Mouse (Mus musculus) gastrocnemius, adult 18-20 months (tissue): ENCODE data around the gene Coasy. TPM values are rescaled to one million over a fixed set of nuclear protein-coding genes. Genes with fewer than 3 reads are reported as not detected.
"Not testable (repeated sequence)": the region's sequence is repeated elsewhere in the genome, so short reads cannot be mapped to it uniquely, and the experiment has no call there.

Source experiments
- DNase-seq: peaks from one replicate; pipeline ENCODE4 v3.0.0; 2021; ENCODE audit warnings: low spot score
- total RNA-seq, 2 experiments: library from RNA; stranded (reverse); gene quantifications; 2 replicates each; pipeline ENCODE4 v1.2.3; 2021

Gene Coasy
- total RNA-seq, 2 experiments from 2014 or later: 7.3 to 7.7 TPM

DNA sequence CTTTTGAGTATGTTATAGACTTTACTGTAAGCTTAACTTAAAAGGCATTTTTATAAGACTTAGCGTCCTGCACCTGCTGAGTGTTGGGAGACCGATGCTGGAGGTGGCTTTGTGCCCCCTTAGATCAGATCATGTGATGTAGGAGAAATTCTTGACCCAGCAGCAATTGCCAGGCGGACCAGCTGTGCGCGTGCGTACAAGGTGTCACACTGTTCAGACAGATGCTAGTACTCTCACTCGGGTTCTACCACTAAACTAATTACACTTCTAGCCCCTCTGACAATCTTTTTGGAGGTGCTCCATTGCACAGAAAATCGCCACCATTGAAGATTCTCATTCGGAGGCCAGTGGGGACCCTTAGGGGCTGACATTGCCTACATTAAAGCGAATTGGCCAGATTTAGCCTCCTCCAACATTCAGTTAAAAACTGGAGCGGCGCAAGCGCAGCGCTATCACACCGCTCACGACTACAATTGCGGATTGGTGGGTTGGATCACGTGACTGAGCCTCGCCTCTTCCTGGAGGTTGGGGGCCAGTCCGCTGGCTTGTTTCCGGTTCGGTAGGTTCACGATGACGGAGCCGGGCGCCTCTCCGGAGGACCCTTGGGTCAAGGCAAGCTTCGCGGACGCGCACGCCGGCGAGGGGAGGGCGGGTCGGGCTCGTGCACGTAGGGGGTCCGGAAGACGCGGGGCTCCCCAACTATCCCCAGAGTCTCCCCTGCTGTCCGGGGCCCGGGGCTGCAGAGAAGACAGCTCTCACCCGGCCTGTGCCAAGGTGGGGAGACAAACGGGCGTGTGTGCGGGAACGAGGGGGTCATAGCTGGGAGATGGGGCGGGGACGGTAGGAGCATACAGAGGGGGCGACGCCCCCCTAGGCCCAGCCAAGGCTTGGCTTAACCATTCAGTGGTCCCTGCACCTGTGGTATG, 4.7 kb downstream of the Coasy start, which contains the start of gene Mlx:
Gene Mlx, plus strand, starts transcription at position 522 of the 926 bp plus-strand sequence.
- DNase-seq: peak; percentile 90

DNA sequence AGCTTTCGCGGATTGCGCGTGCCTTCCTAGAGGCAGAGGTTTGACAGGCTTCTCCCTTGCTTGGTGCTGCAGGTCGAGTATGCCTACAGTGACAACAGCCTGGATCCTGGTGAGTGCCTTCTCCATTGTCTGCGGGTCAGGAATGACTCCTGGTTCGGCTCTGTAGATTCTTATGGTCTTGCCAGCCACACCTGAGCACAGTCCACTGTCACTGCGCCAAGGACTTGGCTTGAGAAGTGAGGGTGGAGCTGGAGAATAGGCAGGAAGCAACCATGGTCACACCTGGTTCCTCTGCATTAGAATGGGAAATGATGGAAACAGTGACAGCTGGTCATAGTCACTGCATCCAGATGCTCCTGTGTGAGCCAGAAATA, 5.3 kb downstream of the Coasy start:
- no peak for DNase-seq

DNA sequence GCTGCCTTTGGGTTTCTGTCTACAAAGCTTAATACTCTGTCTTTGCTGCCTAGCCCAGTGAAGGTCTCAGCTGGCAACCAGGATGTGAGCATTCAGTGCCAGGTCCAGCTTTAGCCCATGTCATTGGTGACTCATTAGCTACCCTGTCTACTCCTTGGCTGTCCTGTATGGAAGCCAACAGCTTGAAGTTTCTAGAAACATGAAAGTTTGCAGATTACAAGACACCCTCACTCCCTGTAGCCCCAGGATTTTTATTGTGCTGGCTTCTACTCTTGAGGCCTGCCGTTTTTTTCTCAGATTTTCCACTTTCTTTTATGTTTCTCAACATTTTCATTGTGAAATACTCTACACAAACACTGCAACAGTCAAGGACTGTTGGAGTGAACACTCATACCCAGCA, 7.6 kb downstream of the Coasy start:
- DNase-seq: no peak

DNA sequence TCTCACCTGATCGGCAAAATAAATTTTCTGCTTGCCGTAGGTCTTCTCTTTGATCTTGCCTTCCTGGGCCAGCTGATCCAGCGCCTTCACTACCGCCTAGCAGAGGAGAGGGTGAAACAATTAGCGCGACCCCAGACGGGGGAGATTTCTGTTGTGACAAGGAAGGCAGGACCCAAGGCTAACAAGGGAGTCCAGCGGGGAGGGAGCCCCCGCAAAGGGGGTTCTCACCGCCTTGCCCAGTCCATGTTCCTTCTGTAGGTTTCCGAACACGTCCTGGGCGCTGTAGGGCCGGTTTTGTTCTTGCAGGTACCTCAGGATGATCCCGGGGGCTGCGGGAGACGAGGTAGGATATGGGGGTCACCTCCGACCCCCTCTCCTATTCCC, 12.6 kb downstream of the Coasy start:
- DNase-seq: no peak

DNA sequence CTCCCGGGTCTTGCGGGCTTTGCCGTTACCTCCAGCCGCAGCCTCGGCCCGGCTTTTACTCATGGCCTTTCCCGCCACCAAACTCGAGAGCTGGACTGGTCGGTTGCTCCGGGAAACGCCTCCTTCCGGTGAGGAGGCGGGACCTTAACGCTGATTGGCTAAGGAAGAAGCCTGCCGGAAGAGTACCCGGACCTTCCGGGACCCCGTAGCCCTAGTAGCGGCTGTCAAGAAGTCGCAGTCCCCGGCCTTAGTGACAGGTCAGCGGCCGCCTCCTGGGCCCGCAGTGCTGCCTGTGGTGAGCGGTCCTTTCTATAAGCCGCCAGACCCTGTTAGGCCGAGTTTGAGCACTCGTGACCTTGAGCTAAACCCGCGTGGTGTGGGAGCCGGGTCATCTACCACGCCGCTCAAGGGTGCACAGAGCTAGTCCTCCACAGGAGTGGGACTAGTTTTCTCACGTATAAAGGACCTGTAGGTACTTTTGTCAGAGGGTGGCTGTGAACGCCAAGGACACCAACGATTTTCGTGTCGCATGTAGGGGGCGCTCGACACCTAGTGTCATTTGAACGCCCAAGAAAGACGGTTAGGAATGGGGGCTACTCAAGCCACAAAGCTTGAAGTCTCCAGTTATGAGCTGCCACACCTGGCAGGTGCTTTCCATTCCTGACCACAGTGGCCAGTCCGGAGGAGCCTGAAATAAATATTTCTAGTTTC, 13.1 kb downstream of the Coasy start, which contains the start of gene Psmc3ip:
Gene Psmc3ip, minus strand, starts transcription at position 123 of the 711 bp plus-strand sequence.
- peak; percentile 97 for DNase-seq

DNA sequence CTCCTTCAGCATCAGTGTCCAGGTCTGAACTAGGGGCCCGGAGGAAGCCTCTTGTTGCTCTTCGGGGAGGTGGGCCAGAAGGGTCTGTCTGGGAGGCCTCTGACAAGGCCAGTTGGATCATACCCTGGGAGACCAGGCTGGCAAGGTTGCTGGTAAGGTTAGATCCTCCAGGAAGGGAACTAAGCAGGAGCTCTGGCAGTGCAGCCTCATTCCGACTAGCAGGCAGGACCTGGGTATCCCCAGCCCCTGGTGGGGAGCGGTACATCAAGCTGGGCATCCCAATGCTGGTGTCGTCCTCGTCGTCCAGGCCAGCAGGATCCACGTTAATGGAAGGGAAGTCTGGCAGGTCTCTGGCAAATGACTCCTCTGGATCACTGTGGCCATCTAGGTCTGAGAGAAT, 15.9 kb downstream of the Coasy start:
- DNase-seq: no peak

DNA sequence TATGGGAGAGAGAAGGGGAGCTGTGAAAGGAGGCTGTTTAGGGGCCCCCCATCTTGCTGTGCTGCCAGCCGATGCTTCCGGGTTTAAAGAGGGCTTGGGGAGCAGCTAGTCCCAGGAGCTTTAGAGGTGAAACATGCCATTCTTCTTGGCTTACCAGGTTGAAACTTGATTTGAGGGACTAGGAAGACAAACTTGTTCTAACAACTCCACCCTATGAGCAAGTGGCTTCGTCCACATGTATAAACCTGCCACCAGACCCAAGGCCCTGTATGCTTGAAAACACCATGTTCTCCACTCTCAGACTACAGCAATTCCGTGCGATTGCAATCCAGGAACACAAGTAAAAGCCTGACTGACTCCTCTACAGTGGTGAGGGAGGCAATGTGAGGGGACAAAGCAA, 20.6 kb downstream of the Coasy start:
- no peak for DNase-seq

DNA sequence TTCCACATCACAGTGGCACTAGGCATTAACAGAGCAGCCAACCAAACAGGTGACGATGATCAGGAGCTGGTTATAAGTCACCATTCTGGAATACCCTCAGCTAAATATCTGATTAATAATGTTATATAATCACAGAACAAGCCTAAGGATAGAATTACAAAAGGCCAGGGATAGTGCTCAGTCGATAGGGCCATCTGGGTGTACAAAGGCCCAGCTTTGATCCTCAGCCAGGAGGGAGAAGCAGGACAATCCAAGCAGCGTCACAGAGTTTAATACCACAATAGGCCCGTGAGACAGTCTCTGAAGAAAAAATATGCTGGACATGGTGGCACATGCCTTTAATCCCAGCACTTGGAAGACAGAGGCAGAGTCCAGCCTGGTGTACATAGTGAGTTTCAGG, 27.0 kb downstream of the Coasy start:
- no peak for DNase-seq

DNA sequence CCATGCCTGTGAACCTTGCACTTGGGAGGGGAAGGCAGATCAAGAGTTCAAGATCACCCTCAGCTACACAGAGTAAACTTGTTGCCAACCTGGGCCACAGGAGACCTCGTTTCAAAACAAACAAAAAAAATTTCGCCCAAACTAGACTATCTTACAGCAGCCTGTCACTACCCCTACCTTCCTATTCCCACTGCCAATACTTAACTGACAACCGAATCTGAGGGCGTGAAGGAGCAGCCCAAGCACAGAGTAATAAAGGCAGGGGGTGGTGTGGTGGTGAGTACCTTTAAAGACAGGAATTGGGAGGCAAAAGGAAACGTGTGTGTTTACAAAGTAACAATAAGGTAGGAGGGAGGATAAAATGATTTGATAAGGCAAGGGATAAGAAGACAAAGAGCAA, 28.3 kb downstream of the Coasy start:
- DNase-seq: no peak

DNA sequence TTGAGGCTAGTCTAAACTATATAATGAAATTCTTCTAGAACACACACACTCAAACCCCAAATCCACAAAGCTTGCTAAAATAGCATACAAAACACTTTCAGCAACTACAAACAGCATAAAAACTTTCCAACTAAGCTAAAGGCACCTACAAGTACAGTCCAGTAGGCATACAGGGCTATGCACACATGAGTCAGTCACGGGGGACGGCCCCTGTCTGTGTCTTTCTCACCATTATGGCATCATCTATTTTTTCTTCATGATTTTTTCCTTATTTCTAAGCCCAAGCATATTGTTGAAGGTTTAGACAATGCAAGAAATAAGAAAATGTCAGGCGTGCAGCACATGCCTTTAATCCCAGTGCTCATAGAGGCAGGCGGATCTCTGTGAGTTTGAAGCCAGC, 28.8 kb downstream of the Coasy start:
- DNase-seq: no peak

DNA sequence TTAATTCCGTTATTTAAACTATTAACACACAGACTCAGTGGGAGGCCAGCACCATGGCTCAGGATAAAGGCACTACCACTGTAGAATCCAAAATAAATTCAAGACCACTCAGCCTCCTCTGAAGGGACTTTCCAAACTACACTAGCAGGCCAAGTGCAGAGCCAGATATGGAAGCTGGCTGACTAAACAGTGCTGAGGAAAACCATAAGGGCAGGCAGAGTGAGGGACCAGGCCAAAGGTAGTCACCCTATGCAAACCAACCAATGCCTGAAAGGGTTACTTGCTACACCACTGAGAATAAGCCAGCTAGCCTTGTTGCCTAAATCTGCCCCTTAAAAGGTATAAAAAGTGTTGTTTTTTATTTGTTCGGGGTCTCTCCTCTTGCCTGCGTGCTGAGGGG, 29.8 kb downstream of the Coasy start:
- DNase-seq: no peak

DNA sequence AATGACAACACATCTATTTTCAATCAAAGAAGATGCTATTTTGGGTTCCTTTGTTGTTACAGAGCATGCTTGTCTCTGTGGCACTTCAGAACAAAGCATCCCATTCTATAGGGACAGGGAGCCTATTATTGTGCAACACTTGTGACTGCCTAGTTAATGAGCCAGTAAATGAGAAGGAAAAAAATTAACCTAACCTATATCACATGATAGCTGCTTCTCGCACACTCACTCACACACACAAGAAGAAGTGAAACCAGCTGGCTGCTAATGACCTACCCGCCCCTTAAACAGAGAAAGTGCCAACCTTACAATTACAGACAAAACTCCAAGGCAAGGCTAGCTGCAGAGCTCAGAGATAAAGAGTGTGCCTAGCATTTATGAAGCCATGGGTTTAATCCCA, 33.2 kb downstream of the Coasy start:
- DNase-seq: no peak

DNA sequence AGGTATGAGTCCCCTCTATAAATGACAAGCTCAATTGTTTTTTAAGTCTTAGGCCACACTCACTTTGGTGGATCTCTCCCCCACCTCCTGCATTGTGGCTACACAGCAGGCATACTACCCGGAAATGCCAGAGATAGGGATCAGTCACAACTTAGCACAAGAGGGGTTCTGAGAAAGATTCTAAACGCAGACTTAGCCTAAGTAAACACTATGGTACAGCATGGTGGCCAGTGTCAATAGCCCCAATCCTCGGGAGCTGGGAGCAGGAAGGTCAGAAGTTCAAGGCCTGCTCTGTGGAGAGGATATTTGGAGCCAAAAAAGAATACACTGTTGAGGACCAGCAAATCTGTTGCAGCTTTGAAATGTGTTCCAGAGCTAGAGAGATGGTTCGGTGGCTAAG, 35.7 kb downstream of the Coasy start:
- no peak for DNase-seq

DNA sequence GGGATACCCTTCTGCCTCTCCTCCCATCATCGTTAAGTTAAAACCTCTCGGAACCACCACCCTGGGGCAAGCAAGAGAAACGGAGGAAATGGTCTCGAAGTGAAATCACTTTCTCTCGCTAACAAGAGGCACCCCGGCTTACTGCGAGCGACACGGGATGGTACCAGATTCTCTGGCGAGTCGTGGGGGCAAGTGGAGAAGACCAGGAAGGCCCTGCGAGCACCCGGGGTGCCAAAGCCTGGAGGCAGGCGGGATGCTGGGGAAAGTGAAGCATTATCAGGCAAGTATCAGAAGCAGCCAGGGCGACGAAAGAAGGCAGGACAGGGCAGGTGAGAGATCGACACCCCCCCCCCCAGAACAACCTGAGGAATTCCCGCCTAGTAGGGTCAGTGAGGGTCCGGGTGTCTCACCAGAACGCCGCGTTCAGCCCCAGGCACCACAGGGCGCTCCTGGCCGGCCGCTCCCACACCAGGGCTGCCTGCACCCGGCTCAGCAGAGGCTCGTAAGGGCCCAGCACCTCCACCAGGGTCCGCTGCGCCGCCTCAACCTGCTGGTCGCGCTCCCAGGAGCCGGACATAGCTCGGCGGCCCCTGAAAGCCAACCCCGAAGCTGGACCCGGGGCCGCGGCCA, 36.9 kb downstream of the Coasy start:
- no peak for DNase-seq

DNA sequence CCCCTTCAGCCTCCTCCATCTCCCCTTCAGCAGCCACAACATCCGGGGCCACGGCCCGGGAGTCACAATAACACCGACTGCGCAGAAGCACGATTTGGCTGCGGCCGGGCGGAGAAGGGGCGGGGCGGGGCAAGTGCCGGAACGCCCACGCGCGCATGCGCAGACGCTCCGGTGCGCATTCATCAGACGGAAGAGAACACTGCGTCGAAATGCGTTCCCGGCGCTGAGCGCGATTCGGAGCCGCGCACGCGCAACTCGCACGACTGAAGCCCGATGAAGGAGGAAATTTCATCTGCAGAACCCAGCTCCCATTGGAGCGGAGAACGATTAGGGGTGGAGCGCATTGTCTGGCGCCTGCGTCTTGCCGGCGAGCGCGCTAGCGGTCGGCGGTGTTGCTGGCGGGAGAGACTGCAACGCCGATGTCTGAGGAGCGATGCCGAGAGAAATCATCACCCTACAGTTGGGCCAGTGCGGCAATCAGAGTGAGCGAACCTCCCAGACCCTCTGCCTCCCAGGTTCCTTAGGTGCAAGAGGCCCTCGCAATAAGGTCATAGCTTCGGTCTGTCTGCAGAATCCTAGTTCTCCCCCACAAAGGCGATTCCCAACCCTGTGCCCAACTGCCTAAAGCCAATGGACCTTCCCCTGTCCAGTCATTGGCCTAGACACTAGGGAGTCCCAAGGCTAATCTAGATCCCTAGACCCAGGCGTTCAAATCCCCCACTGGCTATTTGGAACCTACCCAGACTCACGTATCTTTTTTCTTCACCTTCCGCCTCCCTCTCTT, 37.6 kb downstream of the Coasy start, which contains the start of the genes Retreg3 and Tubg1:
Gene Retreg3, minus strand, starts transcription at position 133 of the 784 bp plus-strand sequence.
Gene Tubg1, plus strand, starts transcription at position 178 of the 784 bp plus-strand sequence.
- peak; percentile 98 for DNase-seq

DNA sequence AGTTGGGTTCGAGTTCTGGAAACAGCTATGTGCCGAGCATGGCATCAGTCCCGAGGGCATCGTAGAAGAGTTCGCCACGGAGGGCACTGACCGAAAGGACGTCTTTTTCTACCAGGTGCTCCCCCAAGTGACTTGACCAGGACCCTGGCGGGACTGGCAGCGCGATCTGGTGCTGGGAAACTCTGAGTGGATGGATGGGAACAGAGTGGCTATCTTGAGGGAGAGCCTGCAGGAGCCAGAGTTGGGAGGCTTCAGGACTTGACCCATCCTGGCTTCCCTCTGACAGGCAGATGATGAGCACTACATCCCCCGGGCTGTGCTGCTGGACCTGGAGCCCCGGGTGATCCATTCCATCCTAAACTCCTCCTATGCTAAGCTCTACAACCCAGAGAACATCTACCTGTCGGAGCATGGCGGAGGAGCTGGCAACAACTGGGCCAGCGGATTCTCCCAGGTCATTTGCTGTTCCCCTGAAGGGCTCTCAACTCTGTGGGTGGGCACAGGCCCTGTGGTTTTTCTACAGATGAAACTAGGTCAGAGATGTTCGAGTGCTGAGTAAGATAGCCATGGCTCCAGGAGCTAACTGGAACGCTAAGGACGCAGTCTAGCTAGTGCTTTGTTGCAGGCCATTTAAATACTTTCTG, 38.3 kb downstream of the Coasy start:
- DNase-seq: no peak

DNA sequence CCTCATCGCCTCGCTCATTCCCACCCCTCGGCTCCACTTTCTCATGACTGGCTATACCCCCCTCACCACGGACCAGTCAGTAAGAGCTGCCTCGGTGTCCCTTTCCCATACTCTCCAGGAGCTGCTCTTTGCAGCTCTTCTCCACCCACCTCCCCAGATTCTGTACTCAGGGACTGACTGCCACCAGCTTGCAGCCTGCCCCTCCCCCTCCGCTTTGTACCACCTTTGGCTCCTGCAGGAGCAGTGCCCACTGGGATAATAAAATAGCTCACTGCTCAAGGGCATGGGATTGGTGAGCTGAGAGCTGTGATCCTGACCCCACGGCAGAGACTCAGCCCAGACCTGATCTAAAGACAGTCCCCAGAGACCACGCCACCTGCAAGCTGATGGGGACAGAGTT, 42.1 kb downstream of the Coasy start:
- DNase-seq: not testable (repeated sequence)

DNA sequence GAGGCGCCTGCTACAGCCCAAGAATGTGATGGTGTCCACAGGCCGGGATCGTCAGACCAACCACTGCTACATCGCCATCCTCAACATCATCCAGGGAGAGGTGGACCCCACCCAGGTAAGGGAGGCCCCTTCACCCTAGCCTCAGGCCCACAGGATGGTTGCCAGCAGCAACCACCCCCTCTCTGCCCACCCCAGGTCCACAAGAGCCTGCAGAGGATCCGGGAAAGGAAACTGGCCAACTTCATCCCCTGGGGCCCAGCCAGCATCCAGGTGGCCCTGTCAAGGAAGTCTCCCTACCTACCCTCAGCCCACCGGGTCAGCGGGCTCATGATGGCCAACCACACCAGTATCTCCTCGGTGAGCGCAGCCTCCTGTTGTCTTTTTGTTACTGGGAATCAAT, 42.6 kb downstream of the Coasy start:
- not testable (repeated sequence) for DNase-seq

DNA sequence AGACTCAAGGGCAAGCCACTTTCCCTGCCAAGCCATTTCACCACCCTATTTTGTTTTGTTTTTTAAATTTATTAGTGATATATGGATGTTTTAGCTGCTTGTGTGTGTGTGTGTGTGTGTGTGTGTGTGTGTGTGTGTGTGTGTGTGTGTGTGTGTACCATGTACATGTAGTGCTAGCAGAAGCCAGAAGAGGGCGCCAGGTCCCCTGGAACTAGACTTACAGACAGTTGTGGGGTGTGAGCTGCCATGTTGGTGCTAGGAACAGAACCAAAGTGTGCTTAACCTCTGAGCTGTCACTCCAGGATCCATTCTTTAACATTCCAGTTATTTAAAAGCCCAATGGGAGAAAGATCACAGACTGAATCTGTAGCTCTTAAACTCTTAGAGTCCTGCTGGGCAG, 44.7 kb downstream of the Coasy start:
- DNase-seq: no peak

DNA sequence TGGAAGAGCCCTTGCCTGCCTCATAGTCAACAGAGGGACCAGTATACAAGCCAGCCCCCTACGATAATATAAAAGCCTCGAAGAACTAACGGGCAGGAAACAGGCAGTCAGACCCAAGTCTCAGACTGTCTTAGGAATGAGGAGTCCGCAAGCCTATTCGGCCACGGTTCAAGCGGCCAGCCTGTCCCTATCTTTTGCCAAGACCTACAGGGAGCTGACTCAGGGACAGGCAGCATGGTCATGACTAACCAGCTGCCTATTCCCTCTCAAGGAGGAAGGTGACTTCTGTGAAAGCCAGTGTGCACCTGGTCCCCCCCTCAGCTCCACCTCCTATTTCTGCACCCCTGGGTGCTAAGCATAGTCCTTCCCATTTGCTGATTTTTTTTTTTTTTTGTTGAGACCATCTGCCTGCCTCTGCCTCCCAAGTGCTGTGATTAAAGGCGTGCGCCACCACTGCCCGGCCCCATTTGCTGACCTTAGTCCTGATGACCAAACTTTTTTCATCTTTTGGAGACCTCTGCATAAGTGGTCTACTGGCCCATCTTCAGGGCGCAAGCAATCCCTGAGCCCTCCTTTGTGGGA, 46.7 kb downstream of the Coasy start:
- DNase-seq: peak; percentile 61
